Mouse (Mus musculus): ENCODE results near the gene 2610318N02Rik.

GRCm38 (mm10) chr16:17124871-17125520 is at the start of gene 2610318N02Rik:
- TF ChIP-seq CTCF (IDR thresholded peaks at IDR 0.05; ENCODE audit: extremely low read depth, insufficient read depth, low read length) = no peak
- no peak for TF ChIP-seq POLR2A (IDR thresholded peaks at IDR 0.05; ENCODE audit: extremely low read depth, insufficient read depth, low read length)

Measured in cortical plate, adult 2 months (tissue).